Mouse (Mus musculus): Measurements from ENCODE around the gene Cst11.

DNA sequence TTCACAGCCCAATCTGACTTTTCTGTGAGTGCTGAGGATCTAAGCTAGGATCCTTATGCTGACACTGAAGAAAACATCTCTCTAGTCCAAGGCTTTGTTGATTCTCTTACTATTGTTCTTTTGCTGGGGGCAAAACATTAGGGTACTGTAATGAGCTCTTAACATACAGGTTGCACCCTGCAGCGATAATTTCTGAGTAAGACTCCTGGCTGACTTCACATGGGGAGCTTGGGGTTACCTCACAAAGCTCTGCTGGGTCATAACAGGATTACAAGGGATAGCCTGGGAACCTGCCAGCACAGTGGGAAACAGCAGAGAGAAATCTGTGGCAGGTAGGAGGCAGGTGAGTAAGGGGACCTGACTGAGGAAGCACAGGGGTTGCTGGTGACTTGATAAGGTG, 21.2 kb downstream of the Cst11 start, which contains the start of gene Cstl1:
- no peak for TF ChIP-seq CTCF (IDR thresholded peaks at IDR 0.05; ENCODE audit: low read depth)
- TF ChIP-seq EP300 (optimal IDR thresholded peaks at IDR 0.05): no peak
